Mouse (Mus musculus) limb, embryonic 14.5 days (tissue): ENCODE measurements around the gene Mn1. TPM values are rescaled to one million over a fixed set of nuclear protein-coding genes. Genes with fewer than 3 reads are reported as not detected.

Source experiments
- ATAC-seq: fragments of 200-750 bp; cut with Nextera tagmentation; 2 replicates; pipeline ENCODE4 v1.8.0; 2017; ENCODE audit warnings: low read depth, moderate number of reproducible peaks, moderate TSS enrichment; ENCODE audit not compliant: low FRiP score
- DNase-seq: peaks from one replicate; pipeline ENCODE4 v3.0.0-alpha.2; 2015; ENCODE audit warnings: low spot score
- H3K27ac ChIP-seq: fragments of 300-500 bp; sonication (generic); replicated peaks from 2 replicates; pipeline ENCODE4 v1.5.1; 2014; ENCODE audit warnings: low read depth, mild to moderate bottlenecking, low read length, moderate library complexity, mixed read lengths
- H3K27me3 ChIP-seq: fragments of 300-500 bp; sonication (generic); 2 replicates; pipeline ENCODE4 v1.6.1; 2014; ENCODE audit warnings: low read length, mixed read lengths; ENCODE audit not compliant: control insufficient read depth, insufficient read depth
- H3K36me3 ChIP-seq: fragments of 300-500 bp; sonication (generic); 2 replicates; pipeline ENCODE4 v1.6.1; 2014; ENCODE audit warnings: mild to moderate bottlenecking, low read length, moderate library complexity, mixed read lengths; ENCODE audit not compliant: control insufficient read depth, insufficient read depth
- H3K4me1 ChIP-seq: fragments of 300-500 bp; sonication (generic); 2 replicates; pipeline ENCODE4 v1.6.1; 2014; ENCODE audit warnings: antibody characterized with exemption, low read length, mixed read lengths; ENCODE audit not compliant: control insufficient read depth, insufficient read depth
- H3K4me2 ChIP-seq: fragments of 300-500 bp; sonication (generic); replicated peaks from 2 replicates; pipeline ENCODE4 v1.6.1; 2014; ENCODE audit warnings: low read depth, mild to moderate bottlenecking, low read length, moderate library complexity; ENCODE audit not compliant: severe bottlenecking
- H3K4me3 ChIP-seq: fragments of 300-500 bp; sonication (generic); replicated peaks from 2 replicates; pipeline ENCODE4 v1.5.1; 2014; ENCODE audit warnings: low read length
- H3K9ac ChIP-seq: fragments of 300-500 bp; sonication (generic); 2 replicates; pipeline ENCODE4 v1.6.1; 2014; ENCODE audit warnings: mild to moderate bottlenecking, low read depth, low read length, moderate library complexity; ENCODE audit not compliant: severe bottlenecking
- H3K9me3 ChIP-seq: fragments of 300-500 bp; sonication (generic); 2 replicates; pipeline ENCODE4 v1.6.1; 2016; ENCODE audit warnings: low read length; ENCODE audit not compliant: control insufficient read depth
- POLR2A ChIP-seq: fragments of 200-500 bp; IDR thresholded peaks from 2 replicates; pipeline ENCODE4 v1.8.0; 2012; ENCODE audit warnings: inconsistent platforms, mild to moderate bottlenecking, moderate library complexity, borderline replicate concordance; ENCODE audit not compliant: insufficient read depth, insufficient read length; ENCODE audit errors: extremely low read depth
- WGBS: fragments of 180-500 bp; shearing (Covaris S2); extraction: QIAGEN DNeasy Blood & Tissue Kit; methylation state at CpG from one replicate; pipeline ENCODE4 v1.1.7; 2014; 5-methylcytosine and 5-hydroxymethylcytosine counted together
- polyA plus RNA-seq, 2 experiments: library from polyadenylated mRNA; depleted of rRNA in 1 of 2; stranded (reverse) in 1 of 2; unstranded in 1 of 2; fragments of >200 nt; fragmentation: Nextera tagmentation in 1 of 2; extraction: Ambion mirVana in 1 of 2; gene quantifications; 2 replicates each; pipeline versions ENCODE4 v1.2.1 to v1.2.3; 2012 to 2014

Gene Mn1
- polyA plus RNA-seq, 2 experiments = 11.4 to 18.2 TPM

DNA sequence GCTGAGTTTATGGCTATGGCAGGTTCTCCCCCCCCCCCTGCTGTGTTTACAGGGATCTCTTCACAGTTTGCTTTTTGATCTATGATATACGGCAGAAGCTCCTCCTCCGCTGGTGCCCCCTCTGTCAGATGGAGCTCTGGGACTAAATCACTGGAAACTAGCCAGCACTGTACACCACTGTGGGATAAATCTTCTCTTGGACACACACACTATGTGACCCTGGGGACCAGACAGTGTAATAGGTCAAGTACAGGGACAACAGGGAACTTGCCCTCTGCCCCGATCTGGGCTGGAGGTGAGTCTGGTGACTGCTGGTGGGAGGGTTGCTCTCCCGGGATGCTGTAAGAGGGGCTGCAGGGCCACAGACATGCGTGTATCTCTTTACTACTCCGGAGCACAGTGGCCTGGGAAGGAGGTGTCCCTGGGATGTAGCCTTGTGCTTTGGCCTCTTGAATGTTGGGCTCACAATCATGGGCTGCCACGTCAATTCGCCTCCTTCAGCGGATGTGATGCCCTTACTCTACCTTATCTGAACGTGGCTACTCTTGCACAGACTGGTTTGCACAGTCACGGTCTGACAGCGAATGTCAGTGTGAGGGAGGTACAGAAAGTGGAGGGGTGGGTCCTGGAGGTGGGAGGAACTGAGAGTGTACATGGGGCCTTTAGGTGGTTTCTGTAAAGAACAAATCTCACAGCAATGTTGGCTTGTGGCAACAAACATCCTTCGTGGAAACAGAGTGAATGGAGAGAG, 84.7 kb downstream of the Mn1 start:
- no peak for TF ChIP-seq POLR2A

DNA sequence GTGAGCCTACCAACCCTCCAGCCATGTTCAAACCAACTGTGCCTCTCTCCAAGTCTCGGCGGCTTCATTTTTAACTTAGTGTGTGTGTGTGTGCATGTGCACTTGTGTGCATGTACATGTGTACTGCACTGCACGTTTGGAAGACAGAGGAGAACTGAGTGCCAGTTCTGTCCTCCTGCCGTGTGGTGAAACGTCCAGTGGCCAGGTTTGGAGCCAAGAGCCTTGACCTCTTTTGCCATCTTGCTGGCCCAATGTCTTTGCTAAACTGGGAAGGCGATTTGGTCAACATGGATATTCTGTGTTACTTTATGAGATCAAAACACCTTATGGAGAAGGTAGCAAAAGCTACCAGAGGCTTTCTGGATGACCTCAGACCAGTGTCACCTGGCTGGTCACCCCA, 88.1 kb downstream of the Mn1 start:
- Histone ChIP-seq H3K27ac (no peak overlapping the region), H3K4me2 (no peak overlapping the region), H3K4me3 (no peak overlapping the region), H3K9ac (no peak overlapping the region), H3K36me3 (no peaks in the 10 kb centered on the region), H3K27me3 (no peaks in the 10 kb centered on the region), H3K9me3 (no peaks in the 10 kb centered on the region), H3K4me1 (peaks cover 5% of the 10 kb centered on the region; the same call in 1 of the 2 replicates)
- no peak for ATAC-seq
- TF ChIP-seq POLR2A = no peak
- no peak for DNase-seq
- 89% methylated on average over 6 of the region's 6 CpGs for WGBS

More for the DNA sequence above, 84.7 kb downstream of the Mn1 start:
- no peak overlapping the region for H3K4me3 ChIP-seq
- DNase-seq (no peak), ATAC-seq (no peak)
- no peak overlapping the region for H3K9ac ChIP-seq
- no peak overlapping the region for H3K27ac ChIP-seq
- H3K36me3 ChIP-seq = no peaks in the 10 kb centered on the region
- H3K4me2 ChIP-seq = no peak overlapping the region
- 0 out of 2 replicates have a peak, but pooled peaks cover 4% of the 10 kb centered on the region for H3K4me1 ChIP-seq
- 58% methylated on average over 13 of the region's 13 CpGs for WGBS
- no peaks in the 10 kb centered on the region for H3K9me3 ChIP-seq
- no peaks in the 10 kb centered on the region for H3K27me3 ChIP-seq

DNA sequence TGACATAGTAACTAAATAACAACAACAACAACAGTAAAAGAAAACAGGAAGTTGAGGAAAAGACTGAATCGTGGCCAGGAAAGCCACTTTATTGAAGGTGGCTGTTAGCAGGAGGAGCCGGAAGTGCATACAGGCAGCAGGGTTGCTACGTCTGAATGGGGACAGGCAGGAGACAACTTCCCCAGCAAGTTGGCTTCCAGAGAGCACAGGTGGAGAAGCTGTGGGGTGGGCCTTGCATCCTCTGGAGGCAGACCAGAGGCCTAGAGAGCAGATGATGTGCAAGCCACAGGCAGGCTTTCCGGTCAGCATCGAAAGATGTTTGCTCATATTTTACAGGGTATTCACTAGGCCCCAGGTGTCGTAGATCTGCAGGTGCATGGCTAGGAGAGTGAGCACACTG, 88.7 kb downstream of the Mn1 start:
- Histone ChIP-seq H3K9me3 (no peaks in the 10 kb centered on the region), H3K36me3 (no peaks in the 10 kb centered on the region), H3K4me2 (no peak overlapping the region), H3K4me1 (peaks cover 8% of the 10 kb centered on the region; the same call in 1 of the 2 replicates), H3K27ac (no peak overlapping the region), H3K9ac (no peak overlapping the region), H3K27me3 (no peaks in the 10 kb centered on the region), H3K4me3 (no peak overlapping the region)
- 81% methylated on average over 6 of the region's 6 CpGs for WGBS
- ATAC-seq (no peak), DNase-seq (no peak)
- TF ChIP-seq POLR2A = no peak

DNA sequence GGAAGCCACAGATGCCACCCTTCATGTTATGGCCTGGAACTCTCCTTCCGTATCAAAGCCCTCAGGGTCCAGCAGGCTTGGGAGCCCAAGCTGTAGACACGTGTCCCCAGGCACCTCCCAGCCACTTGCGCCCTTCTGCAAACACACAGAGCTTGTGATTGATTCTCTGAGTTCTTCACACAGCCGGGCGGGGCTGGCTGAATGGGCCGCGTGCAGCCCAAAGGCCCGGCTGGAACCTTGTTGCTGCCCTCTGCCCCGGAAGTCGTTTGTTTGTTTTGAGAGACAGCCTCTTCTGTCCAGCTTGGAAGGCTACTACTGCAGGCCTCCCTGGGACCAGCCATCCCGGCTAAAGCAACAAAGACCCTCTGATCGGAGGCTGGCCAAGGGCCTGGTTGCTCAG, 89.2 kb downstream of the Mn1 start:
- 39% methylated on average over 12 of the region's 12 CpGs for WGBS
- ATAC-seq (no peak), DNase-seq (no peak)
- Histone ChIP-seq H3K4me1 (peaks cover 8% of the 10 kb centered on the region; the same call in 1 of the 2 replicates), H3K9me3 (no peaks in the 10 kb centered on the region), H3K36me3 (no peaks in the 10 kb centered on the region), H3K9ac (no peak overlapping the region), H3K4me2 (no peak overlapping the region), H3K27me3 (no peaks in the 10 kb centered on the region), H3K27ac (no peak overlapping the region), H3K4me3 (no peak overlapping the region)
- no peak for TF ChIP-seq POLR2A

Other genes with a start within 250 kb of the Mn1 start
- 89.6 and 96.0 TPM in 2 replicates for gene Pitpnb, start 86.6 kb upstream of the Mn1 start, polyA plus RNA-seq (2012; rRNA removed)
- 103 and 110 TPM in 2 replicates for gene Pitpnb, start 86.6 kb upstream of the Mn1 start, polyA plus RNA-seq (2014; fragmentation: Nextera tagmentation; extraction: Ambion mirVana)